Mouse (Mus musculus) olfactory bulb, adult 2 months (tissue): ENCODE measurements around the gene Gabarapl2. TPM values are rescaled to one million over a fixed set of nuclear protein-coding genes. Genes with fewer than 3 reads are reported as not detected.
A peak's percentile ranks its signal among the peaks of the same experiment; 100 is the strongest.

Experiments used
- H3K27ac ChIP-seq: fragments of 200-500 bp; 2 replicates; pipeline ENCODE4 v1.5.1; 2012; ENCODE audit warnings: low read depth, low read length; ENCODE audit not compliant: insufficient read depth
- H3K4me1 ChIP-seq: fragments of 200-500 bp; 2 replicates; pipeline ENCODE4 v1.6.1; 2012; ENCODE audit warnings: low read length; ENCODE audit not compliant: control insufficient read depth, insufficient read depth
- H3K4me3 ChIP-seq: fragments of 200-500 bp; 2 replicates; pipeline ENCODE4 v1.5.1; 2012; ENCODE audit warnings: mild to moderate bottlenecking, low read depth, low read length, moderate library complexity; ENCODE audit not compliant: insufficient read depth
- CTCF ChIP-seq: fragments of 200-500 bp; IDR thresholded peaks from 2 replicates; pipeline ENCODE4 v1.5.1; 2012; ENCODE audit warnings: low read depth, mild to moderate bottlenecking, low read length, moderate library complexity; ENCODE audit not compliant: insufficient read depth
- POLR2A ChIP-seq: fragments of 200-500 bp; IDR thresholded peaks from 2 replicates; pipeline ENCODE4 v1.6.1; 2012; ENCODE audit warnings: mild to moderate bottlenecking, low read depth, low read length, moderate library complexity; ENCODE audit not compliant: insufficient read depth
- WGBS: fragments of 180-500 bp; shearing (Covaris S2); methylation state at CpG from one replicate; pipeline ENCODE4 v1.1.7; 2018; 5-methylcytosine and 5-hydroxymethylcytosine counted together
- polyA plus RNA-seq: library from polyadenylated mRNA; stranded (reverse); fragments of >200 nt; gene quantifications from 2 replicates; pipeline ENCODE4 v1.2.4, GENCODE M21; 2012; ENCODE audit warnings: low replicate concordance; ENCODE audit not compliant: missing spikeins, insufficient read depth, insufficient read length

The Gabarapl2 gene
- polyA plus RNA-seq, 1 experiment, result not detected

DNA sequence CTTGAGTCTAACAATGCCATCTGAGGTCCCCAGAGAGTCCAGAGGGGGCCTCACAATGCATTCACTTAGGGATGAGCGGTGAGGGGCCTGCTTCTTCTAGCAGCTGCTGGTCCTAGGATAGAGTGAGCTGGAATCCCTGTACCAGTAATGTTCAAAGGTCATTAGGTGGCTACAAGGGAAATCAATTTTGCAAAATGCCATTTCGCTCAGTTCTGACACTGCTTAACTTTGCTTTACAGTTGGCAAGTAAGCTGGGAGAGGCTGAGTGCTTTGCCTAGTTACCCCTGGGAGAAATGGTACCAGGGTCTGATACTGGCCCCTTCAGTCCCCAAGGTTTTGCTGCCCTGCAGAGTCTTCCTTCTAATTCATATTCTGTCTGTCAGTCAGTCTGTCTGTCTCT lies 35.2 kb downstream of the Gabarapl2 start:
- no peak for TF ChIP-seq CTCF
- H3K27ac ChIP-seq, result no peak overlapping the region
- WGBS, result 96% methylated on average over 2 of the region's 2 CpGs

DNA sequence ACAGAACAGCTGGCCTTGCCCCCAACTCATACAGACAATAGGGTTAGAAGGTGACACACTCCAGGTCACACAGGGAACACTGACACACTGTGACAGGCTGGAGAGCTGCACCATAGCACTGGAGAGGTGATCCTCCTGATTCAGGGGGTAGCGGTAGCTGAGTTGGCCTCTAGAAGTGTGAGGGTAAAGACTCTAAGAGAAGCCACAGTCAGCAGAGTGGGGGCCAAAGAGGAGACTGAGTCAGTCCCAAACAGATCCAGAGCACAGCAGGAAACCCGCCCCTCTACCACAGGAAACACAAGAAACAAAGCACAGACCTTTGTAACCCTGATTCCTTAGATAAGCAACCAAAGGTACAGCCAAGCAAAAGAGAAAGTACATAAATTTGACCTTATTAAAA lies 35.8 kb downstream of the Gabarapl2 start:
- no peak overlapping the region for H3K27ac ChIP-seq
- no peak overlapping the region for H3K4me3 ChIP-seq
- TF ChIP-seq POLR2A (no peak), CTCF (no peak)
- 86% methylated on average over 2 of the region's 2 CpGs for WGBS
- no peaks in the 10 kb centered on the region; the same call in 1 of the 2 replicates for H3K4me1 ChIP-seq

More for the DNA sequence above, 35.2 kb downstream of the Gabarapl2 start:
- Histone ChIP-seq H3K4me3 (no peak overlapping the region), H3K4me1 (no peaks in the 10 kb centered on the region; the same call in 1 of the 2 replicates)

- no peak for TF ChIP-seq CTCF
- TF ChIP-seq POLR2A, result no peak
- no peak overlapping the region for H3K27ac ChIP-seq
- no peak overlapping the region for H3K4me3 ChIP-seq
- WGBS, result 73% methylated on average over 10 of the region's 10 CpGs
- H3K4me1 ChIP-seq, result peaks cover 10% of the 10 kb centered on the region
These were observed 37.6 kb downstream of the Gabarapl2 start for GRCm38 (mm10) chr8:111978147-111978546.

GRCm38 (mm10) chr8:111982116-111982515 lies 41.6 kb downstream of the Gabarapl2 start:
- Histone ChIP-seq H3K27ac (peak overlapping the region; percentile 81), H3K4me3 (no peak overlapping the region), H3K4me1 (peaks cover 26% of the 10 kb centered on the region)
- 65% methylated on average over 7 of the region's 7 CpGs for WGBS
- TF ChIP-seq POLR2A (no peak), CTCF (no peak)

DNA sequence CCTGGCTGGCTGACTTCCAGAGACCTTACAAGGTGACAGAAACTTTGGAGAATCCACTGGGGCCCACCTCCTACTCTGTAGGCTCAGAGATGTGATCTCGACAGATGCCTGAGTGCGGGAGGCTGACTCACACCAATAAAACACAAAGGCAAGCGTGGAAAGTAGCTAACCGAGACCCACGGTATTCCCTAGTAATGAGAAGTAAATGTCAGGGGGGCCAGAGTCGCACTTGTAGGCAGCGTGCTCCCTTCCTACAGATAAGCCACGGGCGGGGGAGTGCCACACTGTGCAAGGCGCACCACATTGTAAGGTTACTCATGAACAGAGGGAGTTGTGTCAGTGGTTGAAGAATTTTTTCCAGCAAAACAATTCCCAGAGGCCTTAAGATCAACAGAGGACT lies 44.0 kb downstream of the Gabarapl2 start:
- Histone ChIP-seq H3K4me3 (no peak overlapping the region), H3K4me1 (peaks cover 26% of the 10 kb centered on the region), H3K27ac (0 out of 2 replicates have a peak overlapping the region, but pooled peaks have one; percentile 32)
- WGBS, result 49% methylated on average over 10 of the region's 10 CpGs
- TF ChIP-seq CTCF (no peak), POLR2A (no peak)

- H3K4me1 ChIP-seq, result peaks cover 5% of the 10 kb centered on the region; the same call in 1 of the 2 replicates
- no peak overlapping the region for H3K4me3 ChIP-seq
- WGBS, result 5% methylated on average over 7 of the region's 7 CpGs
- H3K27ac ChIP-seq, result no peak overlapping the region
- TF ChIP-seq CTCF (peak; percentile 42; the same call in 1 of the 2 replicates), POLR2A (no peak)
These were observed 49.4 kb downstream of the Gabarapl2 start for GRCm38 (mm10) chr8:111989911-111990310.

GRCm38 (mm10) chr8:111991278-111991677 lies 50.8 kb downstream of the Gabarapl2 start:
- 34% methylated on average over 8 of the region's 8 CpGs for WGBS
- H3K4me1 ChIP-seq, result no peaks in the 10 kb centered on the region
- no peak overlapping the region for H3K4me3 ChIP-seq
- no peak overlapping the region for H3K27ac ChIP-seq
- no peak for TF ChIP-seq CTCF
- no peak for TF ChIP-seq POLR2A

DNA sequence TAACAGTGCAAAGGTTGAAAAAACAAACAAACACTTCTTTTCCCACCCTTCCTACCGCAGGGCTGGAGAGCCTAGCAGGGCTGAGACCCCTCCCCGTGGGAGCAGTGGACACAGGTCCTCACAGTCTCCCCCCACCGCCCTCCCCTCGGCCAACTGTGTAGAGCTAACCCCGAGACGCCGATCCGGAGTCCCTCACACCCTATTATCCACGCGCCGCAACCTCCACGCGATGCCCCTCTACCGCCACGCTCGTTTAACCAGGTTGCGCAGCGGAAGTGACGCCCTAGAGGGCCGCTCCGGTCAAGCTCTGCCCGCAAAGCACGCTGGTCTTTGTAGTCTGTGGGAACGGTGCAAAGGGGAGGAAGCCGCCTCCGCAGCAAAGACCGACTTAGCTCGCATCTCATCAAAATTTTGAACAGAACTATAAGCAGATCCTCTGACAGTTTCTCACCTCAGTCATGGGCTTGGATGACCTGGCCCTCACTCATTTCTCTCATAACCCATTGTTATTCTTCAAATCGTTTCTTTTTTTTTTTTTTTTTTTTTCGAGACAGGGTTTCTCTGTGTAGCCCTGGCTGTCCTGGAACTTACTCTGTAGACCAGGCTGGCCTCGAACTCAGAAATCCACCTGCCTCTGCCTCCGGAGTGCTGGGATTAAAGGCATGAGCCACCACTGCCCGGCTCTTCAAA lies 51.7 kb downstream of the Gabarapl2 start, which contains the start of gene Adat1:
Gene Adat1, minus strand, starts transcription at position 290 of the 690 bp plus-strand sequence.
- Histone ChIP-seq H3K4me3 (peak within 1 kb of the TSS; percentile 97), H3K27ac (no peak within 1 kb of the TSS), H3K4me1 (no peaks in the 10 kb centered on the region)
- TF ChIP-seq CTCF (no peak), POLR2A (peak; percentile 76)
- 3% methylated on average over 33 of the region's 33 CpGs for WGBS

DNA sequence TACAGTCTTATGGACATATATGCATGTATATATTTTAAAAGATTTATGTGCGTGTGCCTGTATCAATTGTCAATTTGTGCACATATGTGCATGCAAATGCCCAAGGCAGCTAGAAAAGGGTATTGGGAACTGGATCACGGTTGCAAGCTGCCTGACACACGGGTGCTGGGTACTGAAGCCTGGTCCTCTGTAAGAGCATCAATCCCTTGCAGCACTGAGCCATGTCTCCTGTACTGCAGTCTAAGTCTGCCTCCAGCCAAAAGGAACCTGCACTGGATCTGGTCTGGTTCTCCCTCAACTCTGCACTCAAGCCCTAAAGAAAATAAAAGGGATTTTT lies 52.2 kb downstream of the Gabarapl2 start:
- TF ChIP-seq POLR2A (no peak), CTCF (no peak)
- H3K4me3 ChIP-seq, result no peak overlapping the region
- H3K4me1 ChIP-seq, result no peaks in the 10 kb centered on the region
- WGBS, result 67% methylated on average over 3 of the region's 3 CpGs
- H3K27ac ChIP-seq, result no peak overlapping the region

Other genes with a start within 250 kb of the Gabarapl2 start
- gene Ctrb1, start 249.7 kb upstream of the Gabarapl2 start, polyA plus RNA-seq, result not detected in 2 replicates
- gene Bcar1, start 196.9 kb upstream of the Gabarapl2 start, polyA plus RNA-seq, result not detected in 2 replicates
- gene Cfdp1, start 86.4 kb upstream of the Gabarapl2 start, polyA plus RNA-seq, result not detected in 2 replicates
- not detected in 2 replicates for gene Tmem170, start 64.0 kb upstream of the Gabarapl2 start, polyA plus RNA-seq
- not detected in 2 replicates for gene Chst5, start 30.3 kb upstream of the Gabarapl2 start, polyA plus RNA-seq
- not detected in 2 replicates for gene Tmem231, start 6.8 kb upstream of the Gabarapl2 start, polyA plus RNA-seq
- gene Adat1, start 51.6 kb downstream of the Gabarapl2 start, polyA plus RNA-seq, result 148 TPM in 1 of 2 replicates, not detected in the other
- not detected in 2 replicates for gene Kars, start 70.6 kb downstream of the Gabarapl2 start, polyA plus RNA-seq
- gene Terf2ip, start 70.7 kb downstream of the Gabarapl2 start, polyA plus RNA-seq, result not detected in 2 replicates
- gene Gm6793, start 74.3 kb downstream of the Gabarapl2 start, polyA plus RNA-seq, result not detected in 2 replicates